Mouse (Mus musculus) heart, adult 2 months (tissue): ENCODE data around the gene Hoxb6.

Experiments
- CTCF ChIP-seq: fragments of 200-600 bp; IDR thresholded peaks from 2 replicates; pipeline ENCODE4 v1.8.1; 2022; ENCODE audit warnings: antibody characterized with exemption, mild to moderate bottlenecking, moderate library complexity
- POLR2A ChIP-seq: fragments of 200-500 bp; IDR thresholded peaks from 2 replicates; pipeline ENCODE4 v1.6.1; 2011; ENCODE audit warnings: mild to moderate bottlenecking, low read depth, low read length, control low read depth; ENCODE audit not compliant: insufficient read depth

GRCm38 (mm10) chr11:96293302-96293921, 1.1 kb downstream of the Hoxb6 start:
- TF ChIP-seq CTCF (no peak), POLR2A (no peak)
